Mouse (Mus musculus) heart, adult 11 months (tissue): Measurements from ENCODE around the gene Nps.

Experiments
- DNase-seq: peaks from one replicate; pipeline ENCODE4 v3.0.0; 2022

Gene Nps

GRCm38 (mm10) chr7:135258053-135258753 is at the start of gene Nps:
Nps (plus strand) TSS chr7:135258703.
- peak; percentile 73 for DNase-seq

- DNase-seq, result peak; percentile 85
These were observed 49.4 kb upstream of the Nps start for GRCm38 (mm10) chr7:135208947-135209567.

- DNase-seq, result peak; percentile 19
These were observed 48.2 kb upstream of the Nps start for GRCm38 (mm10) chr7:135210296-135210695.

- no peak for DNase-seq
These were observed 47.7 kb upstream of the Nps start for GRCm38 (mm10) chr7:135210831-135211230.

- DNase-seq, result no peak
These were observed 46.0 kb upstream of the Nps start for GRCm38 (mm10) chr7:135212505-135212904.

GRCm38 (mm10) chr7:135221475-135221874 is 37.0 kb upstream of the Nps start:
- no peak for DNase-seq

- no peak for DNase-seq
These were observed 32.5 kb upstream of the Nps start for GRCm38 (mm10) chr7:135226021-135226420.

- no peak for DNase-seq
These were observed 21.4 kb upstream of the Nps start for GRCm38 (mm10) chr7:135237152-135237551.

- DNase-seq, result peak; percentile 60
These were observed 19.1 kb upstream of the Nps start for GRCm38 (mm10) chr7:135239441-135239840.

- DNase-seq, result peak; percentile 91
These were observed 18.5 kb upstream of the Nps start for GRCm38 (mm10) chr7:135240006-135240405.

- peak; percentile 93 for DNase-seq
These were observed 17.9 kb upstream of the Nps start for GRCm38 (mm10) chr7:135240636-135241035.

GRCm38 (mm10) chr7:135244171-135244880 is 14.2 kb upstream of the Nps start:
- peak; percentile 45 for DNase-seq

- DNase-seq, result peak; percentile 61
These were observed 12.1 kb upstream of the Nps start for GRCm38 (mm10) chr7:135246386-135246785.

- DNase-seq, result no peak
These were observed 5.3 kb upstream of the Nps start for GRCm38 (mm10) chr7:135253249-135253648.

- no peak for DNase-seq
These were observed 4.1 kb upstream of the Nps start for GRCm38 (mm10) chr7:135254423-135254822.

GRCm38 (mm10) chr7:135271011-135271410 is 12.5 kb downstream of the Nps start:
- DNase-seq, result peak; percentile 27

- DNase-seq, result no peak
These were observed 24.7 kb downstream of the Nps start for GRCm38 (mm10) chr7:135283212-135283611.

GRCm38 (mm10) chr7:135289976-135290375 is 31.5 kb downstream of the Nps start:
- DNase-seq, result peak; percentile 72

- peak; percentile 89 for DNase-seq
These were observed 33.2 kb downstream of the Nps start for GRCm38 (mm10) chr7:135291646-135292236.

- DNase-seq, result peak; percentile 52
These were observed 36.0 kb downstream of the Nps start for GRCm38 (mm10) chr7:135294498-135294897.

GRCm38 (mm10) chr7:135304496-135304895 is 46.0 kb downstream of the Nps start:
- DNase-seq, result peak; percentile 41
